Mouse (Mus musculus) heart, embryonic 12.5 days (tissue): ENCODE results near the gene Lrriq1. TPM values are rescaled to one million over a fixed set of nuclear protein-coding genes. Genes with fewer than 3 reads are reported as not detected.

Experiments used
- ATAC-seq: fragments of 200-750 bp; cut with Nextera tagmentation; 2 replicates; pipeline ENCODE4 v1.8.0; 2017; ENCODE audit warnings: moderate TSS enrichment, moderate library complexity; ENCODE audit not compliant: insufficient number of reproducible peaks, low FRiP score
- H3K27ac ChIP-seq: fragments of 300-500 bp; sonication (generic); 2 replicates; pipeline ENCODE4 v1.5.1; 2016; ENCODE audit warnings: mild to moderate bottlenecking, moderate library complexity; ENCODE audit not compliant: poor library complexity, severe bottlenecking
- H3K27me3 ChIP-seq: fragments of 300-500 bp; sonication (generic); replicated peaks from 2 replicates; pipeline ENCODE4 v1.6.1; 2016; ENCODE audit warnings: mild to moderate bottlenecking, moderate library complexity
- H3K36me3 ChIP-seq: fragments of 300-500 bp; sonication (generic); 2 replicates; pipeline ENCODE4 v1.6.1; 2016; ENCODE audit warnings: mild to moderate bottlenecking, moderate library complexity
- H3K4me1 ChIP-seq: fragments of 300-500 bp; sonication (generic); replicated peaks from 2 replicates; pipeline ENCODE4 v1.6.1; 2016; ENCODE audit warnings: mild to moderate bottlenecking
- H3K4me2 ChIP-seq: fragments of 300-500 bp; sonication (generic); 2 replicates; pipeline ENCODE4 v1.6.1; 2016; ENCODE audit warnings: mild to moderate bottlenecking, moderate library complexity
- H3K4me3 ChIP-seq: fragments of 300-500 bp; sonication (generic); 2 replicates; pipeline ENCODE4 v1.5.1; 2016; ENCODE audit warnings: mild to moderate bottlenecking
- H3K9ac ChIP-seq: fragments of 300-500 bp; sonication (generic); 2 replicates; pipeline ENCODE4 v1.6.1; 2016; ENCODE audit warnings: mild to moderate bottlenecking, moderate library complexity
- H3K9me3 ChIP-seq: fragments of 300-500 bp; sonication (generic); replicated peaks from 2 replicates; pipeline ENCODE4 v1.6.1; 2016; ENCODE audit warnings: mild to moderate bottlenecking, moderate library complexity
- WGBS: fragments of 180-500 bp; shearing (Covaris S2); methylation state at CpG from one replicate; pipeline ENCODE4 v1.1.7; 2016; 5-methylcytosine and 5-hydroxymethylcytosine counted together
- polyA plus RNA-seq: library from polyadenylated mRNA; unstranded; fragments of >200 nt; fragmentation: Nextera tagmentation; extraction: Ambion mirVana; gene quantifications from 2 replicates; pipeline ENCODE4 v1.2.1, GENCODE M21; 2016

Gene Lrriq1
- polyA plus RNA-seq, 1 experiment from 2014 or later = 0.09 TPM

DNA sequence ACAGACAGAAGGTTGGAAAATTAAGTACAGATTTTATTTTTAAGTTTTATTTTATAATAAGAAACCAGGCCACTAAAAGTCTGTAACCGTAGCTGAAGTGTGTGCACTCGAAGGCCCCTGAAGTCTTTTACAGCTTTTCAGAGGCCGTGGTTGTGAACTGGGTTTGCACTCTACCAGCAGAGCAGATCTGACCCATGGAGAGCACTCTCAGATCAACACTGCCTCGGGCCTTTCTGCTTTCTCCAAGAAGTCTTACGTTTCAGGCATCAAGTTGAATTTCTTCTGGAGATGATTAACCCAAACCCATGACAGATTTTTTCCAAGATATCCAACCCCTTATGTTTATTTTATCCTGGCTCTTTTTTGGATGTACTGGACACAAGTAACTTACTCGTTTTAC, 121.5 kb downstream of the Lrriq1 start:
- H3K4me3 ChIP-seq = no peak overlapping the region
- no peaks in the 10 kb centered on the region for H3K36me3 ChIP-seq
- no peaks in the 10 kb centered on the region for H3K9me3 ChIP-seq
- H3K9ac ChIP-seq = no peak overlapping the region
- H3K27ac ChIP-seq = no peak overlapping the region
- 62% methylated on average over 6 of the region's 6 CpGs for WGBS
- no peaks in the 10 kb centered on the region for H3K4me1 ChIP-seq
- H3K27me3 ChIP-seq = no peaks in the 10 kb centered on the region
- ATAC-seq = no peak
- no peak overlapping the region for H3K4me2 ChIP-seq

DNA sequence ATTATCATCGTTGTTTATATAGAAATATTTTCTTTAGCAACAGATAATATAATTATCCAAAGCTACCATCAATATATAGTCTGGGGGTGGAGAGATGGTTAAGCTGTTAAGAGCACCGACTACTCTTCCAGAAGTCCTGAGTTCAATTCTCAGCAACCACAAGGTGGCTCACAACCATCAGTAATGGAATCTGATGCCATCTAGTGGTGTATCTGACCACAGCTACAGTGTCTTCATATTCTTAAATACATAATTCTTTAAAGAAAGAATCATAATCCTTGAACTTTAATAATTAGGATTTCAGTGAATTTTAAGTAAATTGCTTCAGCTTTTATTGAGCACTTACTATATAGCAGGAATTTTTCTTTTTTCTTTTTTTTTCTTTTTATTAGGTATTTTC, 128.0 kb downstream of the Lrriq1 start:
- no peak for ATAC-seq

DNA sequence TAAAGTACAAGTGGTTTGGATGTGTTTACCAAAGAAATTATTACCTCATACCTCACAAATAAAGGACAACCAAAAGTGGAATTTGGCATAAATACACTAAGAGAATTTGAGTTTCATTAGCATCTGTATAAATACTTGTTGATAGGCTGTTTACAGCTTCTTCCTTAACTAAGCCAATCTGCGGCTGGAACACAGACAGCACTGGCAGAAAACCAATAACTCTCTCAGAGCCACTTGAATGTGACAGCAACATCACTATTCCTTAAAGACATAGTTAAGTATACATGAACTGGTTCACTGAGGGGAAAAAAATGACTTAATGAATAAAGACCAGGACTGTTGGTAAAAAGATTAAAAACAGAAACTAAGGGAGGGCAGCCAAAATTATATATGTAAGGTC, 150.0 kb downstream of the Lrriq1 start:
- Histone ChIP-seq H3K4me1 (no peaks in the 10 kb centered on the region), H3K9ac (no peak overlapping the region), H3K27me3 (no peaks in the 10 kb centered on the region), H3K36me3 (no peaks in the 10 kb centered on the region), H3K9me3 (no peaks in the 10 kb centered on the region), H3K4me3 (no peak overlapping the region), H3K27ac (no peak overlapping the region), H3K4me2 (no peak overlapping the region)
- ATAC-seq = no peak
- 67% methylated on average over 1 of the region's 1 CpGs for WGBS

More for the DNA sequence above, 128.0 kb downstream of the Lrriq1 start:
- WGBS = 70% methylated on average over 2 of the region's 2 CpGs
- Histone ChIP-seq H3K36me3 (no peaks in the 10 kb centered on the region), H3K27me3 (no peaks in the 10 kb centered on the region), H3K4me3 (no peak overlapping the region), H3K4me1 (no peaks in the 10 kb centered on the region), H3K4me2 (no peak overlapping the region), H3K9ac (no peak overlapping the region), H3K9me3 (no peaks in the 10 kb centered on the region), H3K27ac (no peak overlapping the region)

DNA sequence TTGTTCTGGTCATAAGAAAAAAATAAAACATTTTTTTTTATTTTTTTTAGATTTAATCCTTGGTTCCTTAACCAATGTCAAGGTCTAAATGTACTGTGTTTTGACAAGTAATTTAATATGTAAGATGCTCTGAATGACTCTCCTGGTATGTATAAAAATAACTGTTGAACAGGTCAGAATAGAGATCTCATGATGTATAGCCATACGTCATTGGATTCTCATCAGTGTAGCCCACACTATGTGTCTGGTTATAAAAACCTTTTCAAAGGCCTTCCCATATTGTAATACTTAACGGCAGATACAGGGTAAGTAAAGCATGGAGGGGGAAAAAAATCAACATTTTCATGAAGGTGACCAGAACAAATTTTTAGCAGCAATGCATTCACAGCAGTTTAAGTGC, 186.5 kb downstream of the Lrriq1 start:
- Histone ChIP-seq H3K4me3 (no peak overlapping the region), H3K4me2 (no peak overlapping the region), H3K27ac (no peak overlapping the region), H3K27me3 (no peaks in the 10 kb centered on the region), H3K4me1 (no peaks in the 10 kb centered on the region), H3K9me3 (no peaks in the 10 kb centered on the region), H3K36me3 (no peaks in the 10 kb centered on the region), H3K9ac (no peak overlapping the region)
- no peak for ATAC-seq
- WGBS = 80% methylated on average over 2 of the region's 2 CpGs

- Histone ChIP-seq H3K27ac (no peak overlapping the region), H3K4me2 (no peak overlapping the region), H3K4me1 (no peaks in the 10 kb centered on the region), H3K27me3 (no peaks in the 10 kb centered on the region), H3K4me3 (no peak overlapping the region), H3K9me3 (no peaks in the 10 kb centered on the region), H3K36me3 (no peaks in the 10 kb centered on the region), H3K9ac (no peak overlapping the region)
- ATAC-seq = no peak
- WGBS = 60% methylated on average over 3 of the region's 3 CpGs
Measured at GRCm38 (mm10) chr10:103046623-103047022, 189.5 kb downstream of the Lrriq1 start.

GRCm38 (mm10) chr10:103045019-103045418, 191.1 kb downstream of the Lrriq1 start:
- Histone ChIP-seq H3K9me3 (no peaks in the 10 kb centered on the region), H3K27me3 (no peaks in the 10 kb centered on the region), H3K36me3 (no peaks in the 10 kb centered on the region), H3K4me1 (no peaks in the 10 kb centered on the region), H3K27ac (no peak overlapping the region), H3K9ac (no peak overlapping the region), H3K4me2 (no peak overlapping the region), H3K4me3 (no peak overlapping the region)
- ATAC-seq = no peak
- 50% methylated on average over 2 of the region's 2 CpGs for WGBS

GRCm38 (mm10) chr10:103035002-103035640, 201.0 kb downstream of the Lrriq1 start:
- no peaks in the 10 kb centered on the region for H3K36me3 ChIP-seq
- H3K4me1 ChIP-seq = 0 out of 2 replicates have a peak, but pooled peaks cover under 1% of the 10 kb centered on the region
- no peak overlapping the region for H3K4me2 ChIP-seq
- no peak overlapping the region for H3K4me3 ChIP-seq
- H3K9ac ChIP-seq = no peak overlapping the region
- 2% methylated on average over 14 of the region's 14 CpGs for WGBS
- peaks cover 46% of the 10 kb centered on the region for H3K27me3 ChIP-seq
- H3K9me3 ChIP-seq = no peaks in the 10 kb centered on the region
- H3K27ac ChIP-seq = no peak overlapping the region
- ATAC-seq = no peak

DNA sequence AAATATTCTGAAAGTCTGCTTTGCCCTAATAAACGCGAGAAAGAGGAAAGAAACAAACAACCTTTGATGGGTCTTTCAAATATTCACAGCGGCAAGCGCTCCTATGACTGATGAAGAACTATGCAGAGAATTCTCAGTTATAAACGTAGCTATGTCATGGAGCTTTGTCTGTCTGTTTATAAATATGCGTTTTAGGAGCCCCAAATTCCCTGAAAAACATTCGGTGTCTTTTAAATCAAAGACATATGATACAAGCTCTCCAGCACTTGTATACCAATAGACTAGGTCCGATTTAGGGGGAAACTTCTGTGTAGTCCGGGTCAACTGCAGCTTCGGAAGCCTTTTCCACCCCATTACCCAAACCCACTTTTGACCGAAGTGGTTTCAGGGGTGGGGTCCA, 205.2 kb downstream of the Lrriq1 start:
- H3K9me3 ChIP-seq = no peaks in the 10 kb centered on the region
- peaks cover 7% of the 10 kb centered on the region; the same call in 1 of the 2 replicates for H3K4me1 ChIP-seq
- 5% methylated on average over 11 of the region's 11 CpGs for WGBS
- H3K27me3 ChIP-seq = peaks cover 69% of the 10 kb centered on the region
- H3K9ac ChIP-seq = no peak overlapping the region
- H3K36me3 ChIP-seq = no peaks in the 10 kb centered on the region
- no peak for ATAC-seq
- H3K4me3 ChIP-seq = no peak overlapping the region
- H3K4me2 ChIP-seq = no peak overlapping the region
- no peak overlapping the region for H3K27ac ChIP-seq

DNA sequence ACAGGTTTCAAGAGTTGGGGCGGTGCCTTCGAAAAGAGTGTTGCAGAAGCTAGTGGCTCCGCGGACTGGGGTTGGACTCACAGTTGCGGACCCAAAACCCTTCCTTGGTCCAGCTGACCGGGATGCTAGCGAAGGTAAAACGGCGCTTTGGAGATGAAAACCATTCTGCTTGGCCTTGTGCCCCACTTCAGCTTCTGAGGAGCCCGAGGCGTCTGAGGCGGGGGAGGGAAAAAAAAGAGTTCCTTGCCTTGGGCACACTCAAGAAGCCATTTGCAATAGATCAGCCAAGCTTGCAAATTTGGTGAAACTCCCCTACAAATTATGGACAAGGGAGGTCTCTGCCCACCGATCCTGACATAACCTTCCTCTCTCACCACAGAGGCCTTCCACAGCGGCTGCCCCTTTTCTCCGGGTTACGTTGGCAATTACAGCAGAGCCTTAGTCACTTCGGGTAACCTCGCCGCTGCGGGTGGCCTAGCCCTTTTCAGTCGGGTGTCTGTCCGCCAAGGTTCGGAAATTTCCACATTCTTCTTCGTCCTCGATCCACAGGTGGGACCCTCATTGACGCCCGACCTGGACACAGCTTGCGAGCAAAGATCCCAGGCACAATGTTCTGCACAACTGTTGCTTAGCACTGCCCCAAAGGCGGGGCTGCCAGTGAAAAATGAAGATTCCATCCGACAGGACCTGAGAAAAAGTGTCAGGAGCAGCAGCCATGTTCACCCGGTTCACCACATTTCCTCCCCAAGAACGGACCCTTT, 206.2 kb downstream of the Lrriq1 start, which contains the start of gene Alx1:
Gene Alx1, minus strand, starts transcription at position 486 of the 761 bp plus-strand sequence.
- 3% methylated on average over 32 of the region's 32 CpGs for WGBS
- peak within 1 kb of the TSS; percentile 75 for H3K4me2 ChIP-seq
- no peak for ATAC-seq

GRCm38 (mm10) chr10:103029132-103029729, 206.9 kb downstream of the Lrriq1 start:
- no peaks in the 10 kb centered on the region for H3K9me3 ChIP-seq
- no peak; the same call in 1 of the 2 replicates for ATAC-seq
- 2% methylated on average over 23 of the region's 23 CpGs for WGBS
- no peaks in the 10 kb centered on the region for H3K36me3 ChIP-seq
- peaks cover 59% of the 10 kb centered on the region for H3K27me3 ChIP-seq
- no peak overlapping the region for H3K9ac ChIP-seq
- no peak overlapping the region for H3K27ac ChIP-seq
- peak overlapping the region; percentile 75 for H3K4me2 ChIP-seq
- H3K4me1 ChIP-seq = peaks cover 7% of the 10 kb centered on the region; the same call in 1 of the 2 replicates
- peak overlapping the region; percentile 49 for H3K4me3 ChIP-seq

More for the DNA sequence above, 206.2 kb downstream of the Lrriq1 start, which contains the start of gene Alx1:
- H3K4me1 ChIP-seq = peaks cover 7% of the 10 kb centered on the region; the same call in 1 of the 2 replicates
- peak within 1 kb of the TSS; percentile 49 for H3K4me3 ChIP-seq
- no peaks in the 10 kb centered on the region for H3K9me3 ChIP-seq
- peaks cover 65% of the 10 kb centered on the region for H3K27me3 ChIP-seq
- H3K9ac ChIP-seq = no peak within 1 kb of the TSS
- no peak within 1 kb of the TSS for H3K27ac ChIP-seq
- no peaks in the 10 kb centered on the region for H3K36me3 ChIP-seq
